Mouse (Mus musculus): ENCODE measurements around the gene Ccnq. TPM values are rescaled to one million over a fixed set of nuclear protein-coding genes. Genes with fewer than 3 reads are reported as not detected.
A peak's percentile ranks its signal among the peaks of the same experiment; 100 is the strongest.
"Not testable (repeated sequence)": the region's sequence is repeated elsewhere in the genome, so short reads cannot be mapped to it uniquely, and the experiment has no call there.

Ccnq gene
- total RNA-seq, 2 experiments from 2014 or later, result 12.9 to 14.2 TPM

GRCm38 (mm10) chr11:78764820-78765219, 13.3 kb upstream of the Ccnq start:
- DNase-seq, result no peak
- intact Hi-C loops (cut with DNase I), result no loop called here

GRCm38 (mm10) chr11:78764304-78764703, 12.8 kb upstream of the Ccnq start:
- intact Hi-C loops (cut with DNase I), result no loop called here
- DNase-seq, result no peak

GRCm38 (mm10) chr11:78762201-78762600, 10.7 kb upstream of the Ccnq start:
- DNase-seq, result no peak
- intact Hi-C loops (cut with DNase I), result no loop called here

- intact Hi-C loops (cut with DNase I), result no loop called here
- no peak for DNase-seq
These were observed 9.6 kb upstream of the Ccnq start for GRCm38 (mm10) chr11:78761086-78761485.

- no peak for DNase-seq
- intact Hi-C loops (cut with DNase I), result no loop called here
These were observed 3.8 kb upstream of the Ccnq start for GRCm38 (mm10) chr11:78755299-78755698.

GRCm38 (mm10) chr11:78754177-78754576, 2.6 kb upstream of the Ccnq start:
- DNase-seq; intact Hi-C loops (cut with DNase I): not testable (repeated sequence)

- intact Hi-C loops (cut with DNase I), result no loop called here
- DNase-seq, result no peak
These were observed 1.7 kb upstream of the Ccnq start for GRCm38 (mm10) chr11:78753183-78753582.

GRCm38 (mm10) chr11:78751843-78752203, 294 bp upstream of the Ccnq start:
- intact Hi-C loops (cut with DNase I), result no loop called here
- DNase-seq, result no peak

GRCm38 (mm10) chr11:78746264-78746663, 5.3 kb downstream of the Ccnq start:
- intact Hi-C loops (cut with DNase I), result loop anchor here (5.0 kb wide), 1 partner anchor 76 kb away; no protein-coding TSS in a partner anchor
- no peak for DNase-seq

GRCm38 (mm10) chr11:78745475-78745874, 6.1 kb downstream of the Ccnq start:
- peak; percentile 5 to 40 for DNase-seq
- intact Hi-C loops (cut with DNase I), result loop anchor here (5.0 kb wide), 1 partner anchor 77 kb away; no protein-coding TSS in a partner anchor

- intact Hi-C loops (cut with DNase I), result no loop called here
- no peak for DNase-seq
These were observed 9.1 kb downstream of the Ccnq start for GRCm38 (mm10) chr11:78742461-78742860.

GRCm38 (mm10) chr11:78741958-78742357, 9.6 kb downstream of the Ccnq start:
- DNase-seq, result no peak
- intact Hi-C loops (cut with DNase I), result no loop called here

GRCm38 (mm10) chr11:78739361-78739760, 12.2 kb downstream of the Ccnq start:
- DNase-seq, result no peak
- intact Hi-C loops (cut with DNase I), result no loop called here

- no peak for DNase-seq
- intact Hi-C loops (cut with DNase I), result no loop called here
These were observed 14.6 kb downstream of the Ccnq start for GRCm38 (mm10) chr11:78736877-78737408.

GRCm38 (mm10) chr11:78735168-78735567, 16.4 kb downstream of the Ccnq start:
- intact Hi-C loops (cut with DNase I), result no loop called here
- no peak for DNase-seq

GRCm38 (mm10) chr11:78732619-78733018, 18.9 kb downstream of the Ccnq start:
- DNase-seq, result no peak
- intact Hi-C loops (cut with DNase I), result no loop called here

- DNase-seq, result peak in 1 of 2 experiments; percentile 10
These were observed 20.6 kb downstream of the Ccnq start for GRCm38 (mm10) chr11:78730902-78731301.

GRCm38 (mm10) chr11:78728041-78728440, 23.5 kb downstream of the Ccnq start:
- intact Hi-C loops (cut with DNase I), result no loop called here
- DNase-seq, result no peak

More at GRCm38 (mm10) chr11:78730902-78731301, 20.6 kb downstream of the Ccnq start:
- intact Hi-C loops (cut with DNase I), result no loop called here

- intact Hi-C loops (cut with DNase I), result no loop called here
- DNase-seq, result no peak
These were observed 25.2 kb downstream of the Ccnq start for GRCm38 (mm10) chr11:78726366-78726765.

GRCm38 (mm10) chr11:78724792-78725191, 26.7 kb downstream of the Ccnq start:
- intact Hi-C loops (cut with DNase I), result no loop called here
- DNase-seq, result no peak

- no peak for DNase-seq
- intact Hi-C loops (cut with DNase I), result no loop called here
These were observed 30.1 kb downstream of the Ccnq start for GRCm38 (mm10) chr11:78721419-78721818.

- no peak for DNase-seq
- intact Hi-C loops (cut with DNase I), result no loop called here
These were observed 33.9 kb downstream of the Ccnq start for GRCm38 (mm10) chr11:78717655-78718054.

- no peak for DNase-seq
- intact Hi-C loops (cut with DNase I), result no loop called here
These were observed 42.9 kb downstream of the Ccnq start for GRCm38 (mm10) chr11:78708642-78709041.
